Mouse (Mus musculus): ENCODE measurements around the gene Rpl21.

DNA sequence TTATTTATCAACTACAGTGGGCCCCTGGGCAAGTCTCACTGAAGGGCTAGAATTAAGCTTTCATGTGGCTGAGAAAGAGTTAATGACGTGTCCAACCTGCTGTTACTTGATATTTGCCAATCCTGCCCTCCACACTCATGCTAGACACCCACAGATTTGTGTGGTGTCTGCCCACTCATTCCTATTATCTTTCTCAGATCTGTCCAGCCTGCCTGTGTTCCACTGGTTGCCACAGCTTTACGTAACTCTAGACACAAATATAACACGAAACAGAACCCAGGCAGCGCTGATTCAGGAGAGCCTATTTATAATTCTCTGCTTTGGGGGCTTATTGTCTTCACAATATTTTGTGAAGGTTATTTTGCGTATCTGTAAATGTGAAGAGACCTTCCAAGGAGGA, 8.6 kb downstream of the Rpl21 start:
- TF ChIP-seq CTCF (IDR thresholded peaks at IDR 0.05; ENCODE audit: extremely low read depth, insufficient read length, insufficient replicate concordance, low read depth, low read length), result no peak
- no peak for TF ChIP-seq POLR2A (IDR thresholded peaks at IDR 0.05; ENCODE audit: low read depth, low read length)

All from small intestine, adult 2 months (tissue).